Mouse (Mus musculus): ENCODE results near the gene Pou2af1.
A peak's percentile ranks its signal among the peaks of the same experiment; 100 is the strongest.

Gene Pou2af1

GRCm38 (mm10) chr9:51225636-51226166, 12.2 kb downstream of the Pou2af1 start:
- DNase-seq (ENCODE audit: low read depth) = no peak

- no peak for DNase-seq (ENCODE audit: low read depth)
Observed at GRCm38 (mm10) chr9:51230701-51231389, 17.3 kb downstream of the Pou2af1 start.

- no peak for DNase-seq (ENCODE audit: low read depth)
Observed at GRCm38 (mm10) chr9:51232163-51232562, 18.7 kb downstream of the Pou2af1 start.

GRCm38 (mm10) chr9:51238741-51239385, 25.4 kb downstream of the Pou2af1 start:
- DNase-seq (ENCODE audit: low read depth) = no peak

- DNase-seq (ENCODE audit: low read depth) = no peak
Observed at GRCm38 (mm10) chr9:51256780-51257502, 43.4 kb downstream of the Pou2af1 start.

GRCm38 (mm10) chr9:51258426-51258825, 44.9 kb downstream of the Pou2af1 start:
- no peak for DNase-seq (ENCODE audit: low read depth)

GRCm38 (mm10) chr9:51268852-51269251, 55.3 kb downstream of the Pou2af1 start:
- DNase-seq (ENCODE audit: low read depth) = no peak

- no peak for DNase-seq (ENCODE audit: low read depth)
Observed at GRCm38 (mm10) chr9:51271073-51271472, 57.6 kb downstream of the Pou2af1 start.

GRCm38 (mm10) chr9:51272102-51272501, 58.6 kb downstream of the Pou2af1 start:
- no peak for DNase-seq (ENCODE audit: low read depth)

GRCm38 (mm10) chr9:51273581-51274154, 60.2 kb downstream of the Pou2af1 start:
- no peak for DNase-seq (ENCODE audit: low read depth)

GRCm38 (mm10) chr9:51274678-51275077, 61.2 kb downstream of the Pou2af1 start:
- DNase-seq (ENCODE audit: low read depth) = no peak

- no peak for DNase-seq (ENCODE audit: low read depth)
Observed at GRCm38 (mm10) chr9:51277834-51278498, 64.5 kb downstream of the Pou2af1 start.

- no peak for DNase-seq (ENCODE audit: low read depth)
Observed at GRCm38 (mm10) chr9:51278500-51279381, 65.2 kb downstream of the Pou2af1 start, which contains the start of gene Colca2. Colca2 (minus strand) TSS chr9:51278569.

- DNase-seq (ENCODE audit: low read depth) = peak; percentile 54
Observed at GRCm38 (mm10) chr9:51286079-51286478, 72.6 kb downstream of the Pou2af1 start.
